Mouse (Mus musculus) natural killer cell, adult 2 months (primary cell): ENCODE results near the gene Tpt1.

ENCODE experiments used
- DNase-seq, 2 experiments: peaks; one replicate each; pipeline ENCODE4 v3.0.0; 2022; ENCODE audit warnings: low spot score in 2 of 2

Tpt1 gene

GRCm38 (mm10) chr14:75877297-75877696 is 32.4 kb downstream of the Tpt1 start:
- DNase-seq, result no peak

- no peak for DNase-seq
These were observed 34.1 kb downstream of the Tpt1 start for GRCm38 (mm10) chr14:75878980-75879379.

- no peak for DNase-seq
These were observed 37.0 kb downstream of the Tpt1 start for GRCm38 (mm10) chr14:75881856-75882255.

GRCm38 (mm10) chr14:75883330-75883729 is 38.4 kb downstream of the Tpt1 start:
- no peak for DNase-seq

- no peak for DNase-seq
These were observed 39.0 kb downstream of the Tpt1 start for GRCm38 (mm10) chr14:75883873-75884272.

- DNase-seq, result no peak
These were observed 47.2 kb downstream of the Tpt1 start for GRCm38 (mm10) chr14:75892118-75892517.
